Mouse (Mus musculus): Measurements from ENCODE around the gene Zfp292.

GRCm38 (mm10) chr4:34889812-34890185 is 7.0 kb upstream of the Zfp292 start:
- TF ChIP-seq CTCF (IDR thresholded peaks at IDR 0.05; ENCODE audit: control insufficient read depth, insufficient read depth, insufficient replicate concordance, low read depth, low read length) (no peak), POLR2A (IDR thresholded peaks at IDR 0.05; ENCODE audit: control insufficient read depth, low read depth, low read length) (no peak)

Data from testis, adult 2 months (tissue).